Mouse (Mus musculus) hindbrain, embryonic 16.5 days (tissue): ENCODE data around the gene As3mt. TPM values are rescaled to one million over a fixed set of nuclear protein-coding genes. Genes with fewer than 3 reads are reported as not detected.

ENCODE experiments used
- ATAC-seq: fragments of 200-750 bp; cut with Nextera tagmentation; 2 replicates; pipeline ENCODE4 v1.8.0; 2017; ENCODE audit warnings: moderate TSS enrichment, moderate library complexity
- H3K27ac ChIP-seq: fragments of 300-500 bp; sonication (generic); 2 replicates; pipeline ENCODE4 v1.5.1; 2014; ENCODE audit warnings: low read depth, mild to moderate bottlenecking, control low read depth, low read length, moderate library complexity
- H3K27me3 ChIP-seq: fragments of 300-500 bp; sonication (generic); replicated peaks from 2 replicates; pipeline ENCODE4 v1.6.1; 2014; ENCODE audit warnings: low read length; ENCODE audit not compliant: control insufficient read depth, insufficient read depth
- H3K36me3 ChIP-seq: fragments of 300-500 bp; sonication (generic); 2 replicates; pipeline ENCODE4 v1.6.1; 2014; ENCODE audit warnings: mild to moderate bottlenecking, low read length, moderate library complexity, mixed read lengths; ENCODE audit not compliant: control insufficient read depth, insufficient read depth
- H3K4me1 ChIP-seq: fragments of 300-500 bp; sonication (generic); 2 replicates; pipeline ENCODE4 v1.6.1; 2014; ENCODE audit warnings: low read depth, low read length; ENCODE audit not compliant: control insufficient read depth, insufficient read depth
- H3K4me2 ChIP-seq: fragments of 300-500 bp; sonication (generic); 2 replicates; pipeline ENCODE4 v1.6.1; 2014; ENCODE audit warnings: mild to moderate bottlenecking, low read length, control low read depth, moderate library complexity
- H3K4me3 ChIP-seq: fragments of 300-500 bp; sonication (generic); 2 replicates; pipeline ENCODE4 v1.5.1; 2014; ENCODE audit warnings: mild to moderate bottlenecking, low read length, control low read depth, moderate library complexity
- H3K9ac ChIP-seq: fragments of 300-500 bp; sonication (generic); 2 replicates; pipeline ENCODE4 v1.6.1; 2014; ENCODE audit warnings: low read depth, mild to moderate bottlenecking, control low read depth, low read length, moderate library complexity
- H3K9me3 ChIP-seq: fragments of 300-500 bp; sonication (generic); 2 replicates; pipeline ENCODE4 v1.6.1; 2014; ENCODE audit warnings: mild to moderate bottlenecking, low read length, moderate library complexity; ENCODE audit not compliant: control insufficient read depth
- WGBS: fragments of 180-500 bp; shearing (Covaris S2); extraction: QIAGEN DNeasy Blood & Tissue Kit; methylation state at CpG from one replicate; pipeline ENCODE4 v1.1.7; 2014; 5-methylcytosine and 5-hydroxymethylcytosine counted together
- polyA plus RNA-seq: library from polyadenylated mRNA; unstranded; fragments of >200 nt; fragmentation: Nextera tagmentation; extraction: Ambion mirVana; gene quantifications from 2 replicates; pipeline ENCODE4 v1.2.1, GENCODE M21; 2015

As3mt gene
- polyA plus RNA-seq: 38.0 and 38.6 TPM in 2 replicates

GRCm38 (mm10) chr19:46707296-46708151 lies at the start of gene As3mt:
Gene As3mt (plus strand): TSS chr19:46707458.
- H3K4me2 ChIP-seq: peak within 1 kb of the TSS; percentile 71
- H3K4me3 ChIP-seq: peak within 1 kb of the TSS; percentile 47
- peak; percentile 63 for ATAC-seq
- peak within 1 kb of the TSS; percentile 60 for H3K27ac ChIP-seq
- H3K9ac ChIP-seq: peak within 1 kb of the TSS; percentile 67
- no peaks in the 10 kb centered on the region for H3K9me3 ChIP-seq
- no peaks in the 10 kb centered on the region for H3K36me3 ChIP-seq
- peaks cover 6% of the 10 kb centered on the region for H3K4me1 ChIP-seq
- no peaks in the 10 kb centered on the region for H3K27me3 ChIP-seq
- 13% methylated on average over 31 of the region's 31 CpGs for WGBS

GRCm38 (mm10) chr19:46658348-46658747 lies 48.9 kb upstream of the As3mt start:
- Histone ChIP-seq H3K27ac (no peak overlapping the region), H3K4me3 (no peak overlapping the region), H3K27me3 (no peaks in the 10 kb centered on the region), H3K9ac (no peak overlapping the region), H3K4me2 (no peak overlapping the region), H3K4me1 (no peaks in the 10 kb centered on the region), H3K36me3 (peaks cover 29% of the 10 kb centered on the region), H3K9me3 (no peaks in the 10 kb centered on the region)
- 98% methylated on average over 7 of the region's 7 CpGs for WGBS
- no peak for ATAC-seq

- Histone ChIP-seq H3K4me1 (no peaks in the 10 kb centered on the region), H3K27ac (no peak overlapping the region), H3K9ac (no peak overlapping the region), H3K36me3 (peaks cover 26% of the 10 kb centered on the region), H3K4me2 (no peak overlapping the region), H3K9me3 (no peaks in the 10 kb centered on the region), H3K4me3 (no peak overlapping the region), H3K27me3 (no peaks in the 10 kb centered on the region)
- ATAC-seq: no peak
- WGBS: 89% methylated on average over 9 of the region's 9 CpGs
Observed at GRCm38 (mm10) chr19:46658851-46659250, 48.4 kb upstream of the As3mt start.

- 68% methylated on average over 4 of the region's 4 CpGs for WGBS
- H3K27ac ChIP-seq: no peak overlapping the region
- no peak for ATAC-seq
- H3K9me3 ChIP-seq: no peaks in the 10 kb centered on the region
- no peaks in the 10 kb centered on the region for H3K4me1 ChIP-seq
- H3K4me3 ChIP-seq: no peak overlapping the region
- no peak overlapping the region for H3K4me2 ChIP-seq
- H3K36me3 ChIP-seq: peaks cover 8% of the 10 kb centered on the region
- no peaks in the 10 kb centered on the region for H3K27me3 ChIP-seq
- H3K9ac ChIP-seq: no peak overlapping the region
Observed at GRCm38 (mm10) chr19:46661511-46661910, 45.7 kb upstream of the As3mt start.

GRCm38 (mm10) chr19:46662214-46662613 lies 45.0 kb upstream of the As3mt start:
- Histone ChIP-seq H3K4me2 (no peak overlapping the region), H3K27me3 (no peaks in the 10 kb centered on the region), H3K9ac (no peak overlapping the region), H3K27ac (no peak overlapping the region), H3K4me3 (no peak overlapping the region), H3K36me3 (peaks cover 1% of the 10 kb centered on the region; the same call in 1 of the 2 replicates), H3K4me1 (no peaks in the 10 kb centered on the region), H3K9me3 (no peaks in the 10 kb centered on the region)
- no peak for ATAC-seq
- 80% methylated on average over 8 of the region's 8 CpGs for WGBS

- no peaks in the 10 kb centered on the region for H3K4me1 ChIP-seq
- H3K36me3 ChIP-seq: no peaks in the 10 kb centered on the region
- no peak overlapping the region for H3K4me2 ChIP-seq
- no peak overlapping the region for H3K27ac ChIP-seq
- no peak overlapping the region for H3K4me3 ChIP-seq
- H3K9ac ChIP-seq: no peak overlapping the region
- ATAC-seq: no peak
- no peaks in the 10 kb centered on the region for H3K9me3 ChIP-seq
- no peaks in the 10 kb centered on the region for H3K27me3 ChIP-seq
- 88% methylated on average over 6 of the region's 6 CpGs for WGBS
Observed at GRCm38 (mm10) chr19:46662784-46663183, 44.5 kb upstream of the As3mt start.

- no peaks in the 10 kb centered on the region for H3K36me3 ChIP-seq
- 46% methylated on average over 7 of the region's 7 CpGs for WGBS
- no peak overlapping the region for H3K4me2 ChIP-seq
- H3K9ac ChIP-seq: no peak overlapping the region
- no peak overlapping the region for H3K4me3 ChIP-seq
- no peak overlapping the region for H3K27ac ChIP-seq
- ATAC-seq: no peak
- no peaks in the 10 kb centered on the region for H3K4me1 ChIP-seq
- no peaks in the 10 kb centered on the region for H3K9me3 ChIP-seq
- H3K27me3 ChIP-seq: 0 out of 2 replicates have a peak, but pooled peaks cover 3% of the 10 kb centered on the region
Observed at GRCm38 (mm10) chr19:46665474-46665873, 41.8 kb upstream of the As3mt start.

GRCm38 (mm10) chr19:46667300-46667699 lies 40.0 kb upstream of the As3mt start:
- no peak overlapping the region for H3K4me3 ChIP-seq
- no peak for ATAC-seq
- H3K4me1 ChIP-seq: no peaks in the 10 kb centered on the region
- H3K4me2 ChIP-seq: no peak overlapping the region
- H3K9ac ChIP-seq: no peak overlapping the region
- WGBS: 66% methylated on average over 11 of the region's 11 CpGs
- no peaks in the 10 kb centered on the region for H3K36me3 ChIP-seq
- H3K9me3 ChIP-seq: no peaks in the 10 kb centered on the region
- 0 out of 2 replicates have a peak, but pooled peaks cover 3% of the 10 kb centered on the region for H3K27me3 ChIP-seq
- H3K27ac ChIP-seq: no peak overlapping the region

GRCm38 (mm10) chr19:46668263-46668662 lies 39.0 kb upstream of the As3mt start:
- Histone ChIP-seq H3K27me3 (0 out of 2 replicates have a peak, but pooled peaks cover 3% of the 10 kb centered on the region), H3K9me3 (no peaks in the 10 kb centered on the region), H3K36me3 (no peaks in the 10 kb centered on the region), H3K9ac (no peak overlapping the region), H3K27ac (no peak overlapping the region), H3K4me1 (no peaks in the 10 kb centered on the region), H3K4me3 (no peak overlapping the region), H3K4me2 (no peak overlapping the region)
- 86% methylated on average over 10 of the region's 10 CpGs for whole genome bisulfite sequencing
- no peak for ATAC-seq
